Mouse (Mus musculus): Measurements from ENCODE around the gene Lrrc17.
"Not testable (repeated sequence)": the region's sequence is repeated elsewhere in the genome, so short reads cannot be mapped to it uniquely, and the experiment has no call there.

The Lrrc17 gene

DNA sequence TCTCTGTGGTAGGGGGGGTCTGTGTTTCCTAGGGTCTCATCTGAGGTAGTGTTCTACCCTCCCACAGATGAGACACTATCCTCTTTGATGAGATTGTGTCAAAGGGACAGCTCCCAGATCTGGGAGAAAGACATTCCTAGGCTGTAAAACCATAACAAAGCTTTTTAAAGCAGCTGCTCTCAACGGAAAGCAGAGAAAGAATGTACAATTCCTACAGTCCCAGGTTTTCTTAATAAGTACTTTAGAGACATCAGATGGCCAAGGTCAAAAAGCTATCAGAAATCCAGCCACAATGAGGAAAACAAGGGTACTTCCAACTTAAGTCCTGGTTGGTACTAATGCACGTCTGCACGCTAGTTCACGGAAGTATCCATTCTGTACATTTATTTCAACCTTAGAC, 1.1 kb upstream of the Lrrc17 start:
- DNase-seq (ENCODE audit: low spot score in 2 of 2): no peak

- no peak for DNase-seq (ENCODE audit: low spot score in 2 of 2)
Measured at GRCm38 (mm10) chr5:21544821-21545220, 1.5 kb downstream of the Lrrc17 start.

GRCm38 (mm10) chr5:21545227-21545626, 1.9 kb downstream of the Lrrc17 start:
- no peak for DNase-seq (ENCODE audit: low spot score in 2 of 2)

DNA sequence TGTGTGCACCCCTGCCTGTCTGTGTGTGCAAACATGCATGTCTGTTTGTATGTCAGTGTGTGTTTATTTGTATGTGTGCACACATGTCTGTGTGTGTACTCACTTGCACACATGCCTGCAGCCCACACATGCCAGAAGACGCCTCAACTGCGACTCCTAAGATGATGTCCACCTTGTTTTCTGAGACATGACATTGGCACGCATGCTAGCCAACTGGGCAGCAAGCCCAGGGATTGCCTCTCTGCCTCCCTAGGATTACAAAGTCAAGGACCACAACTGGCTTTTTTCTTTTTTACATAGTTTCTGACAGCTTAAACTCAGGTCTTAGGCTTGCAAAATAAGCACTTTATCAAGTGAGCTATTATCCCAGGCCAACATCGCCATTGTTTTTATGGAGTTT, 2.4 kb downstream of the Lrrc17 start:
- peak in 1 of 2 experiments; percentile 32 for DNase-seq (ENCODE audit: low spot score in 2 of 2)

DNA sequence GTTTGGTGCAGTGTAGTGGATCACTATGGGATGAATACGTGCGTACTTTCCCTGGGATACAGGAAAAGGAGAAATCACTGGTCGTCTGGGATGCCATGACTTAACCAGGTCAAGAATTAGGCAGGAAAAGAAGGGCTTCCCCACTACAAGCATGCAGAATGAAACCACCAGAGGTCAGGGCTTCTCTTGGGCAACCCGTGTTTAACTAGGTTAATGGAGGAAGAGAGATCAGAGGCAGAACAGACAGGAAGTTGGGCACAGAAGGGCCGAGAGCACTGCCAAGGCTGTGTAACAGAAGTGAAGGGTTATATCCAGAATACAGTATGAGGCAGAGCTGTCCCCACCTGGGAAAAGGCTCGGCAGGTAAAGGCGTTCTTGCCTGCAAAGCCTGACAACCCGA, 3.6 kb downstream of the Lrrc17 start:
- no peak for DNase-seq (ENCODE audit: low spot score in 2 of 2)

GRCm38 (mm10) chr5:21553685-21554084, 10.3 kb downstream of the Lrrc17 start:
- no peak for DNase-seq (ENCODE audit: low spot score in 2 of 2)

- DNase-seq (ENCODE audit: low spot score in 2 of 2): no peak
Measured at GRCm38 (mm10) chr5:21554732-21555131, 11.4 kb downstream of the Lrrc17 start.

- no peak for DNase-seq (ENCODE audit: low spot score in 2 of 2)
Measured at GRCm38 (mm10) chr5:21556502-21556901, 13.1 kb downstream of the Lrrc17 start.

DNA sequence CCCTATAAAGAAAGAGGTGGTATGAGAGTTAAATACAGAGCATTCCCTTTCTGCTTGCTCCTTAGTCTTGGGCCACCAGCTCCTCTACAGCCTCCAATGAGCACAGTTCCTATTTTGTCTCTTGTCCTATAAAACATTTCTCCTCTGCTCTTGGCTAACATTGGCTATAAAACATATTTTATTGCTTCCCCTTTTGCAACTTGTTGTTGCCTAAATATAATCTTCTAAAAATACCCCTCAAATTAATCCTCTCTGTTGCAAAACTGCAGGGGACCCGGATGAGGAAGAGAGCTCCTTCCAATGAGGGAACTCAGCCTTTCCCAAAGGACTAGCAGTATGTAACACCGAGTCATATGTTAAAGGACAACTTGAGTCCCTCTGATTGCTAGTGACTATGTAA, 20.6 kb downstream of the Lrrc17 start:
- DNase-seq (ENCODE audit: low spot score in 2 of 2): no peak

DNA sequence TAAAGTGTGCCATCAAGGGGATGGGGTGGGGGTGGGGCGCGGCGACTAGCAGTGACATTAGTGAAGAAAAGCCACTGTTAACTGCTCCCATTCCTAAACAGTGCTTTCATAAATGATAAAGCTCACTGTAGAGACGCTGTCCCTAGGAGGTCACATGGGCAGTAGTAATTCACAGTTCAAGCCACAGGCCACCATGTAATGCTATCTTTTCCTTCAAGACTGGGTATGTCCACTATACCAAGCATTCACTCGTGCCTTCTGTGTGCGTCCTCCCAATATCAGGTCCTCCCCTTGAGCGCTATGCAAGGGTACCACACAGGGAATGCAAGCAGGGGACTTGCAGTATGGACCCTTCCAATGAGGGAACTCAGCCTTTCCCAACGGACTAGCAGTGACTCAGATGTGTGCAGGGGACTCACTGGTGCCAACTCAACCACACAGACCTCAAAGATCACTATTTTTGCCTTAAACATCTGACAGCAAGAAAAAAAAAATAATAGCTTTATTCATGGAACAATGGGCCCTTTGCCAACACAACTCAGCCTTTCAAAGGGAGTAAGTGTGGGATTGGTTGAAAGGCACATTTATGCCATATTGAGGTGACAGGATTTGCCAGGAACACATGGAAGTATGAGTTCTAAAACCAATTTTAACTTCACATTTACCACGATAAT, 22.2 kb downstream of the Lrrc17 start:
- no peak for DNase-seq (ENCODE audit: low spot score in 2 of 2)

GRCm38 (mm10) chr5:21567784-21568183, 24.4 kb downstream of the Lrrc17 start:
- no peak for DNase-seq (ENCODE audit: low spot score in 2 of 2)

DNA sequence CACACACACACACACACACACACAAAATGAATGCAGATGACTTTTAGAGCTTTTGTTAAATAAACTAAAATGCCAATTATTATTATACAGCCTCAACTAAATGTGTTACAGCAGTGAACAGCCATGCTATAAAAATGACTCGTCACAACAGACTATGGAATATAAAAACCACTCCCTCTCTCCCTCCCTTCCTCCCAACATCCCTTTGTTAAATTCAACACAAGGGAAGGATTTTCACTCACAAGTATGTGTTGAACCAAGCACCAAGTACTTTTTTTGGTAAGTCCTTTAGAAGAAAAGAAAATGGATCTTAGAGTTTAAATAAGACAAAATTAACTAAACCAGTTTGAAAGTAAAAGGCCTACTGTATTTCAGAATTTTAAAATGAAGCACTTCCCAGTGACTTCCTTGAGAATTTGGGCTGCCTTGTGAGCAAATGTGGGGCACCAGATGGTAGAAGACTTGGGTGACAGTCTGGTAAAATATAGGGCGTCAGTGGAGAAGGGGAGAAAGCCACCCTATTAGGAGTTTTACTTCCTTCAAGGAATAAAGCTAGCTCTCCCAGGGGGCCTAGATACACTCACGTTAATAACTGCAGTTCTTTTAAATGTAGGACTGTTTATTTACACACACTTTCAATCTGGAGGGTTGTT, 29.5 kb downstream of the Lrrc17 start:
- no peak for DNase-seq (ENCODE audit: low spot score in 2 of 2)

DNA sequence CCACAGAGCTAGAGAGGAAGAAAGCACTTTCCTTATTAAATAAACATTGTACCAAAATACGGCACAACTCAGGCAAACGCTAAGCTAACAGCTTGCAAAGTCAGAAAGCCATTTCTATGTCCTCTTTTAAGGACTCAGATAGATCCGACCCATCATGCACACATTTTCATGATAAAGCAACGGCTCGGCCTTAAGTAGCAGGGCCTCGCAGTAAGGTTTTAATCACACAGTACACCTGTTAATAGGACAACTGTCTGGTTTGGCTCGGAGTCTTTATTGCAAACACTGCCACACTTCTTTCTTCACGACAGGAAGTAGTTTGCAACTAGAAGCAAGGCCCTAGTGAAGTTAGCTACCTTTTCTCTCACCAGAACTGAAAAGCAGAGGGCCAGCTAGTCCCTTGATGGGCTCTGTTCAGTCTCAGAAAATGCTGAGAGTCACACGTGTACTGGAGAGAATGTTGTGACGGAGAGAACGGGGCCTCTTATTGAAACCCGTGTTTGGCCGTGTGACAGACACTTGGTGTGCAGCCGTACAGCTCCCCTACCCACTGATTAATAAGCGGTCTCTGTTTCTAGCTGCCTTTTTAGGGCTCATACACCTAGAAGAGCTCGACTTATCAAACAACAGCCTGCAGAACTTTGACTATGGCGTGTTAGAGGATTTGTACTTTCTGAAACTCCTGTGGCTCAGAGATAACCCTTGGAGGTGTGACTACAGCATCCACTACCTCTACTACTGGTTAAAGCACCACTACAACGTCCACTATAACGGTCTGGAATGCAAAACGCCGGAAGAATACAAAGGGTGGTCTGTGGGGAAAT, 31.2 kb downstream of the Lrrc17 start:
- no peak for DNase-seq (ENCODE audit: low spot score in 2 of 2)

DNA sequence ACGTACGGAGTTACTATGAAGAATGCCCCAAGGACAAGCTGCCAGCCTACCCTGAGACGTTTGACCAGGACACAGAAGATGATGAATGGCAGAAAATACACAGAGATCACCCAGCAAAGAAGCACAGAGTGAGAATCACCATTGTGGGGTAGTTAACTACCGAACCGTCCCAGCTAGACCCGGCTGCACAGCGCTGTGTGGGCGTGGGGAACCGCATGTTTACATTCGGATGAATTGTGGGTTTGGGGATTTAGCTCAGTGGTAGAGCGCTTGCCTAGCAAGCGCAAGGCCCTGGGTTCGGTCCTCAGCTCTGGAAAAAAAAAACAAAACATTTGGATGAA, 31.8 kb downstream of the Lrrc17 start:
- no peak for DNase-seq (ENCODE audit: low spot score in 2 of 2)

DNA sequence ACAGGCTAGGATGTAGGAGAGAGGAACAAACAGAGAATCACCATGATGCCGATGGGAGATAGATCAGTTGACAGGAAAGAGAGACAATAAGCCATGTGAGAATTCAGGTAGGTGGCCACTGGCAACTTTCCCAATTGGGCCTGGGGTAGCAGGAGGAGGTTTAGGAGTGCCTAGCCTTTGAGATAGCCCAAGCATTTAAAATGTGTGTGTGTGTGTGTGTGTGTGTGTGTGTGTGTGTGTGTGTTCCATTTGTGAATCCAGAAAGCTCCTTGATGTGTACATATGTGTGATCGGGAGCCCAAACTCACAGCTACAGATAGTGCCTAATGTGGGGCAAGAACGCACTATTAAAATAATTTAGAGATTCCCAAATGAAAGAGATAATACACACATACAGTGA, 34.8 kb downstream of the Lrrc17 start:
- DNase-seq (ENCODE audit: low spot score in 2 of 2): no peak

GRCm38 (mm10) chr5:21586763-21587162, 43.4 kb downstream of the Lrrc17 start:
- peak; percentile 12 to 21 for DNase-seq (ENCODE audit: low spot score in 2 of 2)

- DNase-seq (ENCODE audit: low spot score in 2 of 2): no peak
Measured at GRCm38 (mm10) chr5:21587683-21588082, 44.3 kb downstream of the Lrrc17 start.

GRCm38 (mm10) chr5:21588220-21588619, 44.9 kb downstream of the Lrrc17 start:
- no peak for DNase-seq (ENCODE audit: low spot score in 2 of 2)

DNA sequence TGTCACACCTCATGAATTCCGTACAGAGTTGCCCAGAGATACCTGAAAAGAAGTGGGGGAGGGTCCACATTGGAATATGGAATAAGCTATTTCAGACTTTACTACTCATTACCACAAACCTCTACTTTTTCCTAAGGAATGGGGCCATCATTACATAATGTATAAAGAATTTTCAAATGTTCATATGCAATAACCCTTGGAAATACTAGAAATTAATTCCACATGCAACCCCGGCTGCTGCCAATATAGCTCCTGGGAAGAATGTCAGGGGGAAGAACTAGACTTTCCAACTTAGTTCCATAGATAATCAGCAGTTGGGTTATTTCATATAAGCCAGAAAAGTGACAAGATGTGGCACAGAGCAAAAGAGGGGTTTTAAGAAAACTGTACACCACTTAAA, 48.7 kb downstream of the Lrrc17 start:
- no peak for DNase-seq (ENCODE audit: low spot score in 2 of 2)

DNA sequence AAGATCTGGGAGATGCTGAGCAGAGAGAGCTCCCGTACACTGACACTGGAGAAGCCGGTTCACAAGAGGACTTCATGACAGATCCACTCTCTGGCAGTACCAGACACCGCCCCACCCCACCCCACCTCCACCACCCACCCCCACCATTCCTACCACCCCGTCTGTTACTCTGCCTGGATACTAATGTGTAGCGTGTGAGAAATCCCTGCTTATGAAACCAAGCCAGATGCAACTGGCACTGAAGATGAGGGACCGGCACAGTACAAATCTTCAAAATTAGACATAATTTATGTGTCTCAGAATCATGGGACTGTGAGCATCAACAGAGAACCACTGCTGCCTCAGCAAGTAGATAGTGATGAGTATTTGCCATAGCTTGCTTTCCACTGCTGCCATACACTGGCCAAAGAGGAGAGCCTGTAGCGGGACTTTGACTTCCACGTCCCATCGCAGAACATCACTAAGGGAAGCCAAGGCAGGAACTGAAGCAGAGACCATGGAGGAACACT, 49.9 kb downstream of the Lrrc17 start:
- DNase-seq (ENCODE audit: low spot score in 2 of 2): no peak

GRCm38 (mm10) chr5:21599536-21599935, 56.2 kb downstream of the Lrrc17 start:
- not testable (repeated sequence) for DNase-seq (ENCODE audit: low spot score in 2 of 2)

- no peak for DNase-seq (ENCODE audit: low spot score in 2 of 2)
Measured at GRCm38 (mm10) chr5:21599961-21600360, 56.6 kb downstream of the Lrrc17 start.

- no peak for DNase-seq (ENCODE audit: low spot score in 2 of 2)
Measured at GRCm38 (mm10) chr5:21605936-21606335, 62.6 kb downstream of the Lrrc17 start.
